Mouse (Mus musculus) right cerebral cortex, postnatal 10 days (tissue): ENCODE measurements around the gene Clps.
"Not testable (repeated sequence)": the region's sequence is repeated elsewhere in the genome, so short reads cannot be mapped to it uniquely, and the experiment has no call there.

Source experiments
- DNase-seq, 2 experiments: peaks; one replicate each; pipeline ENCODE4 v3.0.0; 2021; ENCODE audit warnings: low spot score in 2 of 2

Clps gene

GRCm38 (mm10) chr17:28560598-28560997 lies at the start of gene Clps:
Gene Clps (minus strand): TSS chr17:28560766.
- no peak for DNase-seq

- DNase-seq: no peak
Observed at GRCm38 (mm10) chr17:28609543-28609942, 49.0 kb upstream of the Clps start.

GRCm38 (mm10) chr17:28601557-28602250 lies 41.1 kb upstream of the Clps start:
- DNase-seq: no peak

DNA sequence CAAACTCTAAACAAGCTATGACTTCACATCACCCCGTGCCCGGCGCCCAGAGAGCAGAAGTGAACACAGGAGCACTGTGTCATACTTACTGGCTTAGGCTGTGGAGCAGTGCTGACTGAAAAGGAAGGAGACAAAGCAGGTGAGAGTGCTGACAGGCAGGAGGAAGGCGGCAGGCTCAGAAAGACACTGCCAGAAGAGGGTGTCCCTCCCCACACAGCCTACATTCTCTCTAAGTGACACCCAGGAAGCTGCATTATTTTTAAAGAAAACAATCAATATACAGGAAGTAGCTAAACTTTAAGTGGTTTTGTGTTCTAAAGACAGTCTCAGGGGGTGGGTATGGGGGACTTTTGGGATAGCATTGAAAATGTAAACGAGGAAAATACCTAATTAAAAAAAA lies 40.2 kb upstream of the Clps start:
- no peak for DNase-seq

DNA sequence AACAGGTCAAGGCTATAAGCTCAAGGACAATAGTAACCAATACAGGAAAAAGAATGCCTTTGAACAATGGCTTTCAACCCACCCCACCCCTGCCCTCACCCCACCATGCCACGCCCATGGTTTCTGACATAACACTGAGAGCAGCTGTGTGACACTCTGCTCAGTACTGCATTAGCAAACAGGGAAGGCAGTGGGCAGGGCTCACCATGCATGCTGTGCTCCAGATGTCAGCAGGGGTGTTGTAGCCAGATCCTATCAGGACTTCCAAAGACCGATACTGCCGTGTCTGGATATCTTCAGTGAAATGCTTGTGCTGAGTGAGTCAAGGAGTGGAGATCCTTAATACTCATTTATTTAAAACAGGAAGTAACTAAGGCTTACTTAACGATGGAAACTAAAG lies 33.4 kb upstream of the Clps start:
- no peak for DNase-seq

GRCm38 (mm10) chr17:28592998-28593397 lies 32.4 kb upstream of the Clps start:
- peak; percentile 78 to 87 for DNase-seq

- DNase-seq: no peak
Observed at GRCm38 (mm10) chr17:28591476-28591875, 30.9 kb upstream of the Clps start.

DNA sequence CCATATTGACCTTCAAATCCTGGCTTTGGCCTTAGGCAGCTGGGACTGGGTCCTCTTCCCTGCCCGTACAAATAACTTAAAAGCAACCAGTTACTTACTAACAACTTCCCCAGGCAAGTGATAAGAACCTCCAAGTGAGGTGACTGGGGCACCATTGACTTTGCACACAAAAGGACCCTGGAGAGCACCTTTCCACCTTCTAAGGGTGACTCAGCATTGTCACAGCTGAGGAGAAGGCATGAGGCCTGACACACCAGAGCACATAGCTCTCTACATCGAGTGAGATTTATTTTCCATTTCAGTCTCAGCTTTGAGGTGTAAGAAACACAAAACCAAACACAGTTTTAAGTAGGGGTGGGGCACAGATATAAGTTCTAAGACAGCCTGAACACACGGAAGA lies 30.0 kb upstream of the Clps start:
- DNase-seq: no peak

GRCm38 (mm10) chr17:28588591-28588990 lies 28.0 kb upstream of the Clps start:
- DNase-seq: no peak

- no peak for DNase-seq
Observed at GRCm38 (mm10) chr17:28586509-28586908, 25.9 kb upstream of the Clps start.

DNA sequence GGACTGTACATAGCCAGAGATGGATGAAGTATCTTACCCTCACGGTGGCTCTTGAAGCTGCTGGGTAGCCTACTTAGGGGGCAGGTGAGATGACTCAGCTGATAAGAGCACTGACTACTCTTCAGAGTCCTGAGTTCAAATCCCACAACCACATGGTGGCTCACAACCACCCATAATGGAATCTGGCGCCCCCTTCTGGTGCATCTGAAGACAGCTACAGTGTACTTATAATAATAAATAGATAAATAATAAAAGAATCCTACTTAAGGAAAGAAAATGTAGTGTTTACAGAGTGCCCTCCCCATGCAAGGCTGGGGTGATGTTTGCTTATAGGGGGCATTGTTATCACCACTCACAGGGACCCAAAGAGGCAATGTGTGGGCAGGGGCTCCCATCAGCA lies 20.5 kb upstream of the Clps start:
- DNase-seq: no peak

GRCm38 (mm10) chr17:28580396-28580795 lies 19.8 kb upstream of the Clps start:
- peak in 1 of 2 experiments; percentile 59 for DNase-seq

GRCm38 (mm10) chr17:28575244-28576125 lies 14.9 kb upstream of the Clps start, which contains the start of gene Lhfpl5:
Gene Lhfpl5 (plus strand): TSS chr17:28575641.
- peak in 1 of 2 experiments; percentile 48 for DNase-seq

DNA sequence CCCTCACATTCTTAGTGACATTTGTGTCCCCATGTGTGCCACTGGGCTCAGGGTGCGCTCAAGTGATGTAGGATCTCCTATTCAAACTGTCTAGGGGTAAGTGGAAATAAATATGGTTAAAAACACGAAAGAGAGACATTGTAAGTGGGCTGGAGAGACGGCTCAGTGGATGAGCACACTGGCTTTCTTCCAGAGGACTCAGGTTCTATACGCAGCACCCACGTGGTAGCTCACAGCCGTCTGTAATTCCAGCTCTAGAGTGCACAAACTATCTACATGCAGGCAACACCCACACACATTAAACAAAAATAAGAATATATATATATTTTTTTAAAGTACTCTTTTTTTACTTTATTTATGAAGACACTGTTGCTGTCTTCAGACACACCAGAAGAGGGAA lies 12.4 kb upstream of the Clps start:
- no peak for DNase-seq

DNA sequence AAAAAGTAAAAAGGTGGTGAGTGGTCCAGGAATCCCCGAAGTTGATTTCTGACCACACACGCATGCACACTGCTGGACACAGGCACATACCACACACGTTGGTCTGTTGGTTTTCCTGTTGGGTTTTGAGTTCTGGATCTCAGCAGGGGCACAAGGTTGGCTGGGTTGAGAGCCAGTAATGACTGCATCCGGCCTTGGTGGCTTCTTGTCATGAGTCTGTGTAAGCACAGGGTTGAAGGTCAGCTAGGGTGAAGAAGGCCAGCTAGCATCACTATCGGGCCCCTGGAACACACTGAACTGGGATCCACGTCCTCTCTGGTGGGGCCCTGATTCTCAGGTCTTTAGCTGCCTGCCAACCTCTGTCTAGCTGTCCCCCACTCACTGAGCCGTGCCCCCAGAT lies 12.0 kb upstream of the Clps start:
- DNase-seq: no peak

DNA sequence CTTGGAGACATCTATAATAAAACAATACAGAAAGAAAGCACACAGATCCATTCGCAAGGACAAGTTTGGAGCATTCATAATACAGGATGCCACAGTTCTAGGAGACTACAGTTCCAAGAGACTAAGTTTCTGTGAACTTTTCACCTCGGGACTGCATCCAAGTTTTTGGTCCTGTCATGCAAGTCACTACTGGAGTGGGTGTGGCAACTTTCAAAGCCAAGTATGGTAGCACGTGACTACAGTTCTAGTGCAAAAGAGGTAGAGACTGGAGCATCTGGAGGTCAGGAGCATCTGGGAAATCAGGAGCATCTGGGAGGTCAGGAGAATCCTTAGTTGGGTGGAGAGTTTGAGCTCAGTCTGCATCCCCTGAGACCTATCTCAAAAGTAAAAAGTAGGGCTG lies 11.3 kb upstream of the Clps start:
- no peak for DNase-seq

GRCm38 (mm10) chr17:28567541-28567940 lies 7.0 kb upstream of the Clps start:
- DNase-seq: peak in 1 of 2 experiments; percentile 19

GRCm38 (mm10) chr17:28565181-28565580 lies 4.6 kb upstream of the Clps start:
- DNase-seq: no peak

- DNase-seq: no peak
Observed at GRCm38 (mm10) chr17:28561613-28562012, 1.0 kb upstream of the Clps start.

DNA sequence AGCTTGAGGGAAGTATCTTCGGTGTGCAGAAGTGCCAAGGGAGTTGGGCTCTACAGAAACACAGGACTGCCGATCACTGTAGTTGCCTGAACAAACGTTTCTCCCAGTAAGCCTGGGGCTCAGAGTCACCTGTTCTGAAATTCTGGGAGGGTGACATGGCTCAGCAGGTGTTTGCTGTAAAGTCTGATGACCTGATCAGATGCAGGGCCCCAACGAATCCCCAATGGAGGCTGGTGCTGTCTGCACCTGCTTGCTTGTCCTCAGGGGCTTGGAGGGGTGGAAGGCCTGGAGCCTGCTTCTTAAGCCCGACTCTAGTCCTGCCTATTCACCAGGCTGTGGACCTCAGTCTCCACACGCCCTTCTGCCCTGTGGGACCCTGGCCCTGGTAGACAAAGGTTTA lies 2.8 kb downstream of the Clps start:
- no peak for DNase-seq

DNA sequence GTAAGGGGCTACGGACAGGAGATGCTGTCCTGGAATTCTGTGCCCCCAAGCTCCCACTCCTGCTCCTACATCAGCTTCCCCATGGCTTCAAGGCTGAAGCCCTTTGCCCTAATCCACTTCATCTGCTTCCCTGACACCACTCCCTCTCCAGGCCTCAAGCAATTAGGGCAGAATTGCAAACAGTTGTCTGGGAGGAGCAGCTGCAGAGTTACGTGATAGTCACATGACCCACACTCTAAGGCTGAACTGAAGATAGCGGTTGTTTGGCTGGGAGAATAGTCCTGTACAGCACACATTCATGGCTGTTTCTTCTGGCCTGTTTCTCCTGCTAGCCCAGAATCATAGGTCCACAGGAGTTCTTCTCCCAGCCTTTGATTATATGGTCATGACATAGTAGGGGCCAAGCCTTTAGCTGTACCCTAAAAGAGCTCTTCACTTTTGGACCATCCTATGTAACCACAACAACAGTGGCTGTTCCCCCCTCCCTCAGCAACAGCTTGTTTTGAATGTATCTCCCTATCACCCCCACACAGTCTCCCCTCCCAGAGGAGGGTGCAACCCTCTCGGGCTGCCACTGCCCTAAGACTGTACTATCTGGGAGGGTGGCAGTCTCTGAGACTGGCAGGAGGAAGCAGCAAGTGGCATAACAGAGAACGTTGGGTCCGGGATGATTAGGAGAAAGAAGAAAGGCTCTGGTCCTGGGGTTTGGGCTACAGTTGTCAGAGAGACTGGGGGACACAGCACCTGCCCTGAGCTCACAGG lies 3.8 kb downstream of the Clps start:
- DNase-seq: no peak

DNA sequence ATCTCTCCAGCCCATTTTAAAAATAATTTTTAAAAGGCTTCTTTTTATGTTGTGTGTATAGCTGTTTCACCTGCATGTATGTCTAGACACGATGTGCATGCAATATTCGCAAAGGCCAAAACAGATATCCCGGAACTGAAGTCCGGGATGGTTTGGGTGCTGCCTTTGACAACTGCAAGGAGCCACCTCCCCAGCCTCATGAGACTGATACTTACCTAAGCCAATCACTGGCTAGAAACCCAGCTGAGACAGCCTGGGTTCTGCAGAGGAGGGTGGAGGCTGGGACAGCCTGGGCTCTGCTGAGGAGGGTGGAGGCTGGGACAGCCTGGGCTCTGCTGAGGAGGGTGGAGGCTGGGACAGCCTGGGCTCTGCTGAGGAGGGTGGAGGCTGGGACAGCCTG lies 6.5 kb downstream of the Clps start:
- not testable (repeated sequence) for DNase-seq
